Mouse (Mus musculus) heart, postnatal 0 days (tissue): ENCODE data around the gene Midn.

ENCODE experiments used
- CTCF ChIP-seq: IDR thresholded peaks from 2 replicates; pipeline ENCODE4 v1.5.1; 2016; ENCODE audit warnings: antibody characterized with exemption, control low read depth, low read depth
- EP300 ChIP-seq: IDR thresholded peaks from 2 replicates; pipeline ENCODE4 v1.6.1; 2016; ENCODE audit warnings: antibody characterized with exemption, low read depth

GRCm38 (mm10) chr10:80174705-80175104 lies 26.6 kb downstream of the Midn start:
- TF ChIP-seq CTCF: peak; percentile 45
- no peak for TF ChIP-seq EP300
